In genomic region chr3:63627724-63628123, GRCm38 (mm10) we compare ENCODE assay signal across 25 mouse cellular contexts.
"Had no signal": no experiment of that assay in that cellular context is flagged by ENCODE, and none has a peak within 500 bp of the region (broad histone marks: within the 10 kb centered on the region; RNA-seq: fewer than 3 reads in every experiment).

No protein-coding gene starts in this region.

- H3K27ac ChIP-seq: heart, adult 2 months; heart, embryonic 13.5 days; heart, embryonic 15.5 days; hindbrain, embryonic 14.5 days; intestine, embryonic 15.5 days; layer of hippocampus, adult 2 months; left cerebral cortex, adult 2 months; limb, embryonic 10.5 days; limb, embryonic 12.5 days had no signal

- H3K9me3 ChIP-seq: heart, embryonic 13.5 days; heart, embryonic 15.5 days; intestine, embryonic 15.5 days; limb, embryonic 10.5 days; limb, embryonic 12.5 days had no signal

- H3K27me3 ChIP-seq: heart, embryonic 13.5 days; heart, embryonic 15.5 days; intestine, embryonic 15.5 days; limb, embryonic 12.5 days had no signal

- H3K4me1 ChIP-seq: heart, embryonic 13.5 days; heart, embryonic 15.5 days; intestine, embryonic 15.5 days; limb, embryonic 10.5 days; limb, embryonic 12.5 days had no signal

- DNase-seq: gastrocnemius, postnatal 14 days; gastrocnemius, postnatal 36 days; heart, adult 11 months; heart, adult 2 months; heart, postnatal 14 days; heart, postnatal 36 days; kidney, adult 18-20 months; kidney, adult 8-10 months; kidney, postnatal 10 days; kidney, postnatal 25 days; kidney, postnatal 4 days; liver had no signal

- H3K9ac ChIP-seq: heart, embryonic 13.5 days; heart, embryonic 15.5 days; hindbrain, embryonic 14.5 days; intestine, embryonic 15.5 days; limb, embryonic 12.5 days had no signal

- H3K4me2 ChIP-seq: heart, embryonic 11.5 days; heart, embryonic 13.5 days; heart, embryonic 15.5 days; hindbrain, embryonic 14.5 days; intestine, embryonic 15.5 days; limb, embryonic 12.5 days; liver, embryonic 11.5 days had no signal

- H3K36me3 ChIP-seq: heart, embryonic 13.5 days; heart, embryonic 15.5 days; intestine, embryonic 15.5 days; limb, embryonic 10.5 days; limb, embryonic 12.5 days had no signal

- H3K4me3 ChIP-seq: heart, adult 2 months; heart, embryonic 13.5 days; heart, embryonic 15.5 days; intestine, embryonic 15.5 days; layer of hippocampus, adult 2 months; left cerebral cortex, adult 2 months; limb, embryonic 10.5 days; limb, embryonic 12.5 days had no signal

- ATAC-seq: hindbrain, embryonic 16.5 days; inflammation-experienced regulatory T-cells, adult 6 months; intestine, embryonic 15.5 days; intestine, postnatal 0 days had no signal
